Mouse (Mus musculus) lung, adult 18-20 months (tissue): ENCODE results near the gene Bcl2.
"Not testable (repeated sequence)": the region's sequence is repeated elsewhere in the genome, so short reads cannot be mapped to it uniquely, and the experiment has no call there.

ENCODE experiments used
- DNase-seq, 2 experiments: peaks; one replicate each; pipeline ENCODE4 v3.0.0; 2022; ENCODE audit warnings: mixed read lengths in 2 of 2

Gene Bcl2

GRCm38 (mm10) chr1:106713621-106714529 is at the start of gene Bcl2:
Bcl2 (minus strand) TSS chr1:106714274.
- DNase-seq, result peak; percentile 82 to 83

- no peak for DNase-seq
Measured at GRCm38 (mm10) chr1:106760750-106761149, 46.7 kb upstream of the Bcl2 start.

GRCm38 (mm10) chr1:106759572-106760435 is 45.7 kb upstream of the Bcl2 start, which contains the start of gene Kdsr:
Kdsr (minus strand) TSS chr1:106759727.
- DNase-seq, result peak; percentile 98

- peak; percentile 12 to 48 for DNase-seq
Measured at GRCm38 (mm10) chr1:106758734-106759571, 44.9 kb upstream of the Bcl2 start.

GRCm38 (mm10) chr1:106756633-106757032 is 42.6 kb upstream of the Bcl2 start:
- DNase-seq, result peak; percentile 17 to 51

- DNase-seq, result peak; percentile 16 to 54
Measured at GRCm38 (mm10) chr1:106752013-106752412, 37.9 kb upstream of the Bcl2 start.

GRCm38 (mm10) chr1:106750656-106751055 is 36.6 kb upstream of the Bcl2 start:
- DNase-seq, result no peak

GRCm38 (mm10) chr1:106748555-106749315 is 34.7 kb upstream of the Bcl2 start:
- DNase-seq, result no peak

GRCm38 (mm10) chr1:106742980-106743379 is 28.9 kb upstream of the Bcl2 start:
- no peak for DNase-seq

GRCm38 (mm10) chr1:106740735-106741134 is 26.7 kb upstream of the Bcl2 start:
- no peak for DNase-seq

- DNase-seq, result no peak
Measured at GRCm38 (mm10) chr1:106739810-106740209, 25.7 kb upstream of the Bcl2 start.

- no peak for DNase-seq
Measured at GRCm38 (mm10) chr1:106738092-106738491, 24.0 kb upstream of the Bcl2 start.

GRCm38 (mm10) chr1:106736211-106736610 is 22.1 kb upstream of the Bcl2 start:
- DNase-seq, result no peak

- DNase-seq, result peak in 1 of 2 experiments; percentile 27
Measured at GRCm38 (mm10) chr1:106735586-106735985, 21.5 kb upstream of the Bcl2 start.

GRCm38 (mm10) chr1:106722061-106722460 is 8.0 kb upstream of the Bcl2 start:
- no peak for DNase-seq

- not testable (repeated sequence) for DNase-seq
Measured at GRCm38 (mm10) chr1:106717736-106718135, 3.7 kb upstream of the Bcl2 start.

- DNase-seq, result peak; percentile 59 to 70
Measured at GRCm38 (mm10) chr1:106717071-106717601, 3.1 kb upstream of the Bcl2 start.

GRCm38 (mm10) chr1:106716141-106716540 is 2.1 kb upstream of the Bcl2 start:
- DNase-seq, result no peak

- no peak for DNase-seq
Measured at GRCm38 (mm10) chr1:106715111-106716083, 1.3 kb upstream of the Bcl2 start.

- no peak for DNase-seq
Measured at GRCm38 (mm10) chr1:106714530-106714981, 482 bp upstream of the Bcl2 start.
